Mouse (Mus musculus): ENCODE results near the gene Cluh.

The Cluh gene

GRCm38 (mm10) chr11:74673561-74673960 is 24.3 kb downstream of the Cluh start:
- CTCF ChIA-PET = no interaction called here

GRCm38 (mm10) chr11:74674713-74675112 is 25.4 kb downstream of the Cluh start:
- CTCF ChIA-PET = no interaction called here

- CTCF ChIA-PET = no interaction called here
Measured at GRCm38 (mm10) chr11:74675156-74675555, 25.9 kb downstream of the Cluh start.

- CTCF ChIA-PET = no interaction called here
Measured at GRCm38 (mm10) chr11:74692151-74692550, 42.9 kb downstream of the Cluh start.

- CTCF ChIA-PET = no interaction called here
Measured at GRCm38 (mm10) chr11:74699505-74699904, 50.2 kb downstream of the Cluh start.

GRCm38 (mm10) chr11:74704068-74704467 is 54.8 kb downstream of the Cluh start:
- CTCF ChIA-PET = no interaction called here

- CTCF ChIA-PET = interaction anchor here (0.6 to 0.9 kb wide), 2 partner anchors 9 to 18 kb away, joined by 3 read pairs; no protein-coding TSS in a partner anchor
Measured at GRCm38 (mm10) chr11:74708781-74709180, 59.5 kb downstream of the Cluh start.

GRCm38 (mm10) chr11:74710671-74711070 is 61.4 kb downstream of the Cluh start:
- CTCF ChIA-PET = interaction anchor here (0.6 kb wide), 1 partner anchor 64 kb away, joined by 5 read pairs; no protein-coding TSS in a partner anchor

- CTCF ChIA-PET = no interaction called here
Measured at GRCm38 (mm10) chr11:74715971-74716525, 66.8 kb downstream of the Cluh start.

Data from spleen, embryonic (tissue).